Mouse (Mus musculus) heart, postnatal 0 days (tissue): ENCODE data around the gene Grifin.

Source experiments
- CTCF ChIP-seq: IDR thresholded peaks from 2 replicates; pipeline ENCODE4 v1.5.1; 2016; ENCODE audit warnings: antibody characterized with exemption, control low read depth, low read depth
- EP300 ChIP-seq: IDR thresholded peaks from 2 replicates; pipeline ENCODE4 v1.6.1; 2016; ENCODE audit warnings: antibody characterized with exemption, low read depth

GRCm38 (mm10) chr5:140609511-140610272 is 44.8 kb upstream of the Grifin start:
- TF ChIP-seq CTCF = no peak
- TF ChIP-seq EP300 = no peak
